Mouse (Mus musculus): ENCODE measurements around the gene Mrvi1. TPM values are rescaled to one million over a fixed set of nuclear protein-coding genes. Genes with fewer than 3 reads are reported as not detected.

Mrvi1 gene
- polyA plus RNA-seq, 1 experiment from 2014 or later: 0.59 TPM

DNA sequence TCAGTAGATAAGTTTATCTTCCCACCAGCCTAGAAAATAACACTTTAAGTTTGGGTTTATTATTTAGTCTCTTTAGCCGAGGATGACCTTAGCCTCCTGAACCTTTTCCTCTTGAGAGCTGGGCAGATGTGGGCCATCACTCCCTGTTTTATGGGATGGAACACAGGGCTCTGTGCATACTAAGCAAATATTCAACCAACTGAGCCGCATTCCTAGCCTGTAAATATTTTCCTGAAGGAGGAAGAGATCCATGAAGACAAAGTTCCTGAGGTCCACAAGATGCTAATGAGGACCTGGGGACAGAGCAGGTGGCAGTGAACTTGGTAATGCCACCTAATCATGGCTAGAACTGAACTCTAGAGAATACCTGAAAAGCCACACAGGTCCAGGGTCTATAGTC, 9.5 kb downstream of the Mrvi1 start:
- no peaks in the 10 kb centered on the region for H3K9me3 ChIP-seq
- H3K36me3 ChIP-seq (replicated peaks): no peaks in the 10 kb centered on the region
- H3K4me3 ChIP-seq: no peak overlapping the region
- no peak overlapping the region for H3K9ac ChIP-seq
- no peaks in the 10 kb centered on the region for H3K4me1 ChIP-seq
- no peaks in the 10 kb centered on the region for H3K27me3 ChIP-seq (replicated peaks)
- no peak overlapping the region for H3K27ac ChIP-seq
- 87% methylated on average over 2 of the region's 2 CpGs for WGBS
- ATAC-seq (replicated peaks): no peak
- no peak overlapping the region for H3K4me2 ChIP-seq

DNA sequence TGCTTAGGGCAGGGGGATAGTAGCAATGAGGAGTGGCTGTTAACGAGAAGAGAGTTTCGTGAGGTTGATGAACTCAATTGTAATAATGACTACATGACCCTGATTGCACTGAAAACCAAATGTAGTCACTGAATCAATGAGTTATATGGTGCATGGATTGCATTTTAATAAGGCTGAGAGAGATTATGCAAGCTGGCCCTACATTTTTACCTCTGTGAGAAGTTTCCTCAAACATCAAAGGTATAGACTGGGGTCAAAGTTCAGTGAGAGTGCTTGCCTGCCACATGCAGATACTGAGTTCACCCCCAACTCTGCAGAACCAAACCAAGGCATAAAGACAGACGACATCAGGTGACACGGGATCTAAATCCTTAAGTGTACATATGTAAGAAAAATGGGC, 14.9 kb downstream of the Mrvi1 start:
- no peak overlapping the region for H3K4me3 ChIP-seq
- H3K9me3 ChIP-seq: no peaks in the 10 kb centered on the region
- 85% methylated on average over 4 of the region's 4 CpGs for WGBS
- no peak for ATAC-seq (replicated peaks)
- no peak overlapping the region for H3K27ac ChIP-seq
- no peaks in the 10 kb centered on the region for H3K27me3 ChIP-seq (replicated peaks)
- H3K4me1 ChIP-seq: no peaks in the 10 kb centered on the region
- no peaks in the 10 kb centered on the region for H3K36me3 ChIP-seq (replicated peaks)
- no peak overlapping the region for H3K9ac ChIP-seq
- no peak overlapping the region for H3K4me2 ChIP-seq

DNA sequence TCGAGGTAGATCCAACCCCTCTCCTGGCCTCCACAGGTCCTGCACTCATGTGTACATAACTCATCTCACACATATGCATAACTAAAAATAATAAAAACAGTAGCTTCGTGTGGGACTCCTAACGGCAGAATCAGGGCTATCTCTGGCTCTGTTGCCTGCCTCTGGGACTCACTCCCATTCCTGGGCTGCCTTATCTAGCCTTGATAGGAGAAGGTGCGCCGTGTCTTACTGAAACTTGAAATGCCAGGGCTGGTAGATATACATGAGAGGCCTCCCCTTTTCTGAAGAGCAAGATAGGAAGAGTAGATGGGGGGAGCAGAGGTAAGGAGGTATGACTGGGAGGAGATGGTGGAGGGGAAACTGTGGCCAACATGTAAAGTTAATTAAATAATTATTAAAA, 15.4 kb downstream of the Mrvi1 start:
- WGBS: 97% methylated on average over 5 of the region's 5 CpGs
- Histone ChIP-seq H3K36me3 (replicated peaks) (no peaks in the 10 kb centered on the region), H3K27ac (no peak overlapping the region), H3K27me3 (replicated peaks) (no peaks in the 10 kb centered on the region), H3K4me1 (no peaks in the 10 kb centered on the region), H3K4me3 (no peak overlapping the region), H3K9me3 (no peaks in the 10 kb centered on the region), H3K9ac (no peak overlapping the region), H3K4me2 (no peak overlapping the region)
- no peak for ATAC-seq (replicated peaks)

DNA sequence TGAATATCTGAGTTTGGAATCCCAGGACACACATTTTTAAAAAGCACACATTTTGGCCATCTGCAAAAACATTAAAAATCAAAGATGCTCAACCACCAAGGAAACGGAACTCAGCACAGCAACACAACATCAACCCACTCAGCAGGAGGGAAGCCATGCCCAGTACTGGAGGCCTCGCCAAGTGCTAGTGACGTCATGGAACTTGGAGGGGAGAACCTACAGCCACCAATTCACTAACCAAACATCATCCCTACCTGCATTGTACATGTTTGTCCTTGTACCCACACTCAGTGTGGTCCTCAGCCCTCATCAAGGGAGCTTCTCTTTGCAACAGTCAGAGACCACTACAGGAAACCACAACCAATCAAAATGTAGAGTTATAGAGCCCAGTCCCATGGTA, 16.9 kb downstream of the Mrvi1 start:
- H3K4me2 ChIP-seq: no peak overlapping the region
- H3K9ac ChIP-seq: no peak overlapping the region
- H3K27ac ChIP-seq: no peak overlapping the region
- WGBS: 81% methylated on average over 3 of the region's 3 CpGs
- no peaks in the 10 kb centered on the region for H3K27me3 ChIP-seq (replicated peaks)
- no peak for ATAC-seq (replicated peaks)
- no peaks in the 10 kb centered on the region for H3K4me1 ChIP-seq
- H3K36me3 ChIP-seq (replicated peaks): no peaks in the 10 kb centered on the region
- H3K4me3 ChIP-seq: no peak overlapping the region
- no peaks in the 10 kb centered on the region for H3K9me3 ChIP-seq

DNA sequence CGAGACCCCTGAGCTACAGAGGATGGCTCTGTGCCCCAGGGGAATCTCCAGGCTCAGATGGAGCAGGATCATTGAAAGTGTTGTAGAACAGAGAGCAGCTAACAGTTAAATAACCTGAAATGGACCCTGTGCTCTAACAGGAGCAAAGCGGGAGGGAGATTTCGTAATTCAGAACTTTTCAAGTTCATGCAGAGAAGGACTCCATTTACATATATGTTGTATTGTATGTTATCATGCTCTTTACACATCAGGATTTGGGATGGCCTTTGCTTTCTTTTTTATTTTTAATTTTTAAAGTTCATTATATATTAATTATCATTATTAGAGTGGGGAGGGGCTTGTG, 18.6 kb downstream of the Mrvi1 start:
- Histone ChIP-seq H3K9me3 (no peaks in the 10 kb centered on the region), H3K4me3 (no peak overlapping the region), H3K36me3 (replicated peaks) (no peaks in the 10 kb centered on the region), H3K27me3 (replicated peaks) (no peaks in the 10 kb centered on the region), H3K4me2 (no peak overlapping the region), H3K4me1 (no peaks in the 10 kb centered on the region), H3K9ac (no peak overlapping the region), H3K27ac (no peak overlapping the region)
- WGBS: 72% methylated on average over 3 of the region's 3 CpGs
- ATAC-seq (replicated peaks): no peak

DNA sequence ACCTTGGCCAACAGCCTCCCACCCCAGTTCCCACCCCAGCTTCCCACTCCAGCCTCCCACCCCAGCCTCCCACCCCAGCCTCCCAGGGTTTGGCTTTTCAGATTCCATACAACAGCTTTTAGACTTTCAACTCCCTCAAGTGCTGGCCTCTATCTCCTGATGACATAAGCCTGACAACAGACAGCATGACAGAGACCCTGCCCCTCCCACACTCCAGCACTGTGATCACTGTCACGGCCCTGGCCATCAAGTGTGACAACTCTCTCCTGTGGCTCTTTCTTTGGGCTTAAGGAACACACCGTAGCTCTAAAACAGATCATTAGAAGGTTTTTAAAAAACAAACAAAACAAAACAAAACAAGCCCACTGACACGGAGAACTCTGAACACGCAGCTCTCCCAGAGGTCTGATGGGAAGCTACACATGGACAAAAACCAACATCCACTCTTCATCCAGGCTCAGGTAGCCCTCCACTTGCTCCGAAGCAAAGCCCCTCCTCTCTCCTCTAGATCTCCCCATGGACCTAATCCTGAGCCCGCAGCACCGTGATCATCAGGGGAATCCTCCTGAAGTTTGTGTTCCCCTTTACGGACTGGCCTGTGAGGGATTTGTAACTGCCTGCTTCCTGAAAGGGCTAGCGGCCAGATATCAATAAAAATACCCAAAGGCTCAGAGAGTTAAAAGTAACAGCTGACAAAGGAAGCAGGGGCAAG, 19.2 kb downstream of the Mrvi1 start:
- WGBS: 52% methylated on average over 9 of the region's 9 CpGs
- H3K4me2 ChIP-seq: no peak overlapping the region
- no peaks in the 10 kb centered on the region for H3K9me3 ChIP-seq
- H3K27me3 ChIP-seq (replicated peaks): no peaks in the 10 kb centered on the region
- H3K36me3 ChIP-seq (replicated peaks): no peaks in the 10 kb centered on the region
- H3K4me3 ChIP-seq: no peak overlapping the region
- H3K27ac ChIP-seq: no peak overlapping the region
- no peak for ATAC-seq (replicated peaks)
- no peak overlapping the region for H3K9ac ChIP-seq
- no peaks in the 10 kb centered on the region for H3K4me1 ChIP-seq

DNA sequence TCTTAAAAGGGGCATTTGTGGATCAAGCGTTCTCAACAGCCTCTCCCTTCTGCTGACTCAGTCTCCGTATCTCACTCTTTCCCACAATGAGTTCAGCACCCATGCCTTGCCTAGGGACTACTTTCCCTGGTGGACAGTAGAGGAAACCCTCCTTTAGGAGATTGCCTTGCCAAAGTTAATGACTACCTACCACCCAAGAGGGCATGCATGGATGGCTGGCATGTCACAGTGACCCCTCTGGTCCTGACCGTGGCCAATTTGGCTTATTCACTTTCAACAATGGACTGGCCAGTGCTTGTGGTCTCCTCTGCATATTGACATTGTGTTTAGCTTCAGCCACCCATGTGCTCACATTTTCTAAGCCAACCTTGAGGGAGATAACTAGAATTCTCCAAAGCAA, 19.8 kb downstream of the Mrvi1 start:
- H3K4me1 ChIP-seq: no peaks in the 10 kb centered on the region
- H3K9ac ChIP-seq: no peak overlapping the region
- no peak overlapping the region for H3K4me2 ChIP-seq
- no peak for ATAC-seq (replicated peaks)
- WGBS: 86% methylated on average over 3 of the region's 3 CpGs
- no peaks in the 10 kb centered on the region for H3K27me3 ChIP-seq (replicated peaks)
- no peak overlapping the region for H3K4me3 ChIP-seq
- no peaks in the 10 kb centered on the region for H3K9me3 ChIP-seq
- no peak overlapping the region for H3K27ac ChIP-seq
- no peaks in the 10 kb centered on the region for H3K36me3 ChIP-seq (replicated peaks)

DNA sequence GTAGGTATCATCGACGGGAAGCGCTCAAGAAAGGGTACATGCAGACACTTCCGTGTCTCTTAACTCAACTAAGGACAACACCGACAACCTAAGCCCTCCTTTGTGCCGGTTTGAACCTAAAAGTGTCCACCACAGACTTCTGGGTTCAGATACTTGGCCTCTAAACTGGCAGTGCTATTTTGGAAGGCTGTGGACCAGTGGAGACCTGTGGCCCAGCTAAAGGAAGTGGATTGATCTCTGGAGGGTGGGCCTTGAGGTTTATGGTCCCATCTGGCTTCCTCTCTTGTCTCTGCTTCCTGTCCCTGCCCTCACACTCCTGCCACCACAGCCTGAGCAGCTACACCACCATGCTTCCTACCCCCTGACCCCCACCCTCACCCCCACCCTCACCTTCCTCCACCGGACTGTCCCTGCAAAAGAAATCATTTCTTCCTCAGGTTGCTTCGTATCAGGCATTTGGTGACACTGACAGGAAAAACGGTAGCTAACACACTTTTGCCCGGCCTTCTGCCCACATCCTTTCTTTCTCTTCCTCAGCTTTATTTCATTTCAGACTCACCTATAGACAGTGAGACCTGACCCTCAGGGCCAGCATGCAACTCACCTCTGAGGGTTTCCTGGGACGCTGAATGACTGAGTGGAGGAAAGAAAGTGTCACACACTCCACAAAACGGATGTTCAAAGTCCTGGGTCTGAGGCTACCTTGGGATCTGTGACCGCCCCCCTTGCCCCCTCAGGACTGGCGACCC, 25.7 kb downstream of the Mrvi1 start:
- Histone ChIP-seq H3K4me2 (no peak overlapping the region), H3K9me3 (no peaks in the 10 kb centered on the region), H3K4me3 (no peak overlapping the region), H3K4me1 (no peaks in the 10 kb centered on the region), H3K9ac (no peak overlapping the region), H3K36me3 (replicated peaks) (no peaks in the 10 kb centered on the region), H3K27me3 (replicated peaks) (no peaks in the 10 kb centered on the region), H3K27ac (no peak overlapping the region)
- no peak for ATAC-seq (replicated peaks)
- WGBS: 87% methylated on average over 14 of the region's 14 CpGs

DNA sequence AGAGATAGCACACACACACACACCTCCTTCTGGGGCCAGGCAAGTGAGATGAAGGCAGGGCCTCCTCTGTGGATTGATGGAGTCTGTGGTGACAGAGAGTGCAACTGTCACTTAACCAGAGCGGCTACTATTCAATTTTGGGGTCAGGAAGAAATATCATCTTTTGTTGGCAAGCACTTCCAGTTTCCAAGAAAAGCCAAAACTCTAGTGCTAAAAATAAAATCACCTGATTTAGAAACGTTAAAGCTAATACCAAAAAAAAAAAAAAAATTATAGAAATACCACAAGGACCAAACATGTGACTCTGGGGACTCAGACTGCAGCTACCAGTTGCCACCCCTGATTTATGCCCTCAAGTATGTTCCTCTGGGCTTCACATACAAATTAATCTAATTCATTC, 26.7 kb downstream of the Mrvi1 start:
- Histone ChIP-seq H3K27me3 (replicated peaks) (no peaks in the 10 kb centered on the region), H3K4me2 (no peak overlapping the region), H3K9me3 (no peaks in the 10 kb centered on the region), H3K4me1 (no peaks in the 10 kb centered on the region), H3K36me3 (replicated peaks) (no peaks in the 10 kb centered on the region), H3K9ac (no peak overlapping the region), H3K4me3 (no peak overlapping the region), H3K27ac (no peak overlapping the region)
- 83% methylated on average over 2 of the region's 2 CpGs for WGBS
- no peak for ATAC-seq (replicated peaks)

DNA sequence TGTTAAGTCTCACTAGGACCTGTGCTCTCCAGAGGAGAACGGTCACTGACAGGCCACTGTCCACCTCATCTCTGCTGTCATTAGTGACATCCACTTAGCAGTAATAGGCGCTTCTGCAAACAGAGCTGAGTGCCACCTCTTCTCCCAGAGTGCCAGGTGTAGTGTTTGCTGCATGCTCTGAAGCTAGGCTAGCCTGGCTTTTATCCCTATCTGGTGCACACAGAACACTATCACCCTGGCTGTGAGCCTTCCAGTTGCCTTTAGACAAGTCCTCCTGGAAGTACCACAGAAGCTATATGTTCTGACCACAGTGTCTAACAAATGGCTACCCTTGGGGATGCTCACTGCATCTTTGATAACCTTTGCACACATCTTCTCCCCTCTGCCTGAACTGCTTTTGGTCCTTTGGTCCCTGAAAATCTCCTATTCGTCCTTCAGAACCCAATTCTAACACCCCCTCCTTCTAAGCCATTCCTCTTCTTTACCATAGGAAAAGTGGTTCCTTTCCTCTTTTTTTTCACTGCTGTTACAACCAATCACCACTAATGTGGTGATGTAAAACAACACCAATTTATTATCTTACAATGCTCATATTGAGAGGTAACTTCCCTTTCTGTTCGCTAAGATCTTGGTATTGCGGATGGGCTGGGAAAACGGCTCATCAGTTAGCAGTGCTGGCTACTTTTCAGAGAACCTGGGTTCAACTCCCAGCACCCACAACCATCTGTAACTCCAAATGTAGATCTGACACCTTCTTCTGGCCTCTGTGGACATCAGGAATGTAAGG, 28.0 kb downstream of the Mrvi1 start:
- Histone ChIP-seq H3K9ac (no peak overlapping the region), H3K27ac (no peak overlapping the region), H3K27me3 (replicated peaks) (no peaks in the 10 kb centered on the region), H3K4me1 (no peaks in the 10 kb centered on the region), H3K36me3 (replicated peaks) (no peaks in the 10 kb centered on the region), H3K4me2 (no peak overlapping the region), H3K9me3 (no peaks in the 10 kb centered on the region), H3K4me3 (no peak overlapping the region)
- 88% methylated on average over 6 of the region's 6 CpGs for whole genome bisulfite sequencing
- no peak for ATAC-seq (replicated peaks)

DNA sequence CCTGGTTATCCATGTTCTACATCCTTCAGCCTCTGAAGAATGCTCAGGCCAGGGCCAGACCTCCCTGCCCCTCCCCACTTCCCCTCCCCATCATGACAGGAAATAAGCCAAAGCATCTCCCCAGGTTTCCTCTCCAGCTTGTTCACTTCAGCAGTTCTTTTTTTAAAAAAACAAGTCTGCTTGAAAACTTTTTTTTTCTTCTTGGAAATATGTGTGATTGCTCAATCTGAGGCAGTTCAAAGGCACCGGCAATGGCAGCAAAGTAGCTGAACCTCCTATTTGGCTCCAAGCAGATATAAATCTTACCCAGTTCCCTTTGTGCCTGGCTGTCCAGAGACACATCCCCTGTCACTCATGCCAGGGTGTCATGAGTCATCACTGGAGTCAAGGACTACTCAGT, 29.1 kb downstream of the Mrvi1 start:
- 96% methylated on average over 1 of the region's 1 CpGs for WGBS
- Histone ChIP-seq H3K4me1 (no peaks in the 10 kb centered on the region), H3K36me3 (replicated peaks) (no peaks in the 10 kb centered on the region), H3K9me3 (no peaks in the 10 kb centered on the region), H3K9ac (no peak overlapping the region), H3K4me2 (no peak overlapping the region), H3K27ac (no peak overlapping the region), H3K27me3 (replicated peaks) (no peaks in the 10 kb centered on the region), H3K4me3 (no peak overlapping the region)
- ATAC-seq (replicated peaks): no peak

DNA sequence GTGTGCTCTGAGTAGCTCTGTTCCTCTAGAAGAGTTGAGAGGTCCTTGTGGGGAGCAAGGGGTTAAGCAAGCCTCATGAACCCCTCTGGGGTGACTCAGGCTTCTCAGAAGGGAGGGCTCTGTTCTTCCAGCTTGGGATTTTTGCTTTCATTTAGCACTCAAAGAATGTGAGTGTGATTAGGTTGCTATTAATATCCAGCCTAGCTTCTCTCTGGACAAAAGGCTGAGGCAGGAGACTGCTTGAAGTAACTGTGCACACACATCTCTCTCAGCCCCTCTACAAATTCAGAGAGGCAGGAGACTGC, 31.7 kb downstream of the Mrvi1 start:
- H3K36me3 ChIP-seq (replicated peaks): no peaks in the 10 kb centered on the region
- no peaks in the 10 kb centered on the region for H3K4me1 ChIP-seq
- no peak overlapping the region for H3K4me2 ChIP-seq
- H3K4me3 ChIP-seq: no peak overlapping the region
- H3K9me3 ChIP-seq: no peaks in the 10 kb centered on the region
- ATAC-seq (replicated peaks): no peak
- no peaks in the 10 kb centered on the region for H3K27me3 ChIP-seq (replicated peaks)
- H3K27ac ChIP-seq: no peak overlapping the region
- H3K9ac ChIP-seq: no peak overlapping the region
